Mouse (Mus musculus): ENCODE measurements around the gene Tescl.

DNA sequence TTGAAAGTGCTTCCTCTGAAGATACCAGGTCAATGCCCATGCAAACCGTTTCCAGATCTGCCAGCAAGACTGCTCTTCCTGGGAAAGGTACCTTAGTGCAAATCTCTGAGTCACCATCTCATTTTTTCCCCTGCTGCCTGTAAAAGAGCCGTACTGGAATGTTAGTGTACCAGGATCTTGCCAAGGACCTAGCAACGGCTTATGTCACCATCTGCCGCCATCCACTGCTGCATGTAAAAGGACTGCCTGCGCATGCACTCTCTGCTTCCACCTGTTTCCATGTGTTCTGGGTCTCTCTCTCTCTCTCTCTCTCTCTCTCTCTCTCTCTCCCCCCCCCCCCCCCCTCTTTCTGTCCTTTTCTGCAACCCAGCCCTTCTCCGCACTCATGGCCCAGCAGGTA lies 45.2 kb downstream of the Tescl start:
- TF ChIP-seq POLR2A (IDR thresholded peaks at IDR 0.05; ENCODE audit: low read depth, low read length) (no peak), CTCF (conservative IDR thresholded peaks at IDR 0.05; ENCODE audit: insufficient read depth, insufficient read length, low read depth, low read length) (no peak)
